ENCODE assay signal across 16 mouse cellular contexts in the genomic region with DNA sequence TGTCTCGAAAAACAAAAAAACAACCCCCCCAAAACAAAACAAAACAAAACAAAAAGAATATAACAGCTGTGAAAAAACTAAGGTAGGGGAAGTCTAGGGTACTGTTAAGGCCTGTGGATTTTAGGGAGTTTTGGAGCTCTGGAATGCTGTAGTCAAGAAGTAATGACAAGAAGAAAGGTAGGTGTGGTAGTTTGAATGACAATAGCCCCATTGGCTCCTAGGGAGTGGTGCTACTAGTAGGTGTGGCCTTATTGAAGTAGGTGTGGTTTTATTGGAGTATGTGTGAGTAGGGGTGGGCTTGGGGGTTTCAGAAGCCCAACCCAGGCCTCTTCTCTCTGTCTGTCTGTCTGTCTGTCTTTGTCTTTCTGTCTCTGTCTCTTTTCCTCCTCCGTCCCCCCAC.
"Had no signal": no experiment of that assay in that cellular context is flagged by ENCODE, and none has a peak within 500 bp of the region (broad histone marks: within the 10 kb centered on the region; RNA-seq: fewer than 3 reads in every experiment).

No protein-coding gene starts in this region.

- H3K27ac ChIP-seq: midbrain, embryonic 10.5 days; midbrain, embryonic 12.5 days; neural tube, embryonic 13.5 days; stomach, embryonic 15.5 days; stomach, postnatal 0 days had no signal

- DNase-seq: lung, adult 18-20 months; lung, embryonic 14.5 days; lung, postnatal 10 days; lung, postnatal 4 days; midbrain, embryonic 14.5 days; right cerebral cortex, postnatal 14 days; thymus, adult 2 months; thymus, postnatal 25 days; thymus, postnatal 4 days had no signal

- ATAC-seq: midbrain, embryonic 16.5 days had no signal

- H3K4me3 ChIP-seq: midbrain, embryonic 10.5 days; midbrain, embryonic 12.5 days; myocyte; neural tube, embryonic 13.5 days; stomach, embryonic 15.5 days had no signal

- H3K9ac ChIP-seq: lung, embryonic 14.5 days; midbrain, embryonic 12.5 days; neural tube, embryonic 13.5 days; stomach, embryonic 15.5 days had no signal

- H3K9me3 ChIP-seq: midbrain, embryonic 10.5 days; midbrain, embryonic 12.5 days; neural tube, embryonic 13.5 days; stomach, embryonic 15.5 days had no signal

- H3K4me2 ChIP-seq: lung, embryonic 14.5 days; midbrain, embryonic 12.5 days; neural tube, embryonic 13.5 days; stomach, embryonic 15.5 days had no signal

- H3K36me3 ChIP-seq: midbrain, embryonic 10.5 days; midbrain, embryonic 12.5 days; neural tube, embryonic 13.5 days; stomach, embryonic 15.5 days had no signal

- H3K27me3 ChIP-seq: midbrain, embryonic 12.5 days; neural tube, embryonic 13.5 days; stomach, embryonic 15.5 days had no signal

- H3K4me1 ChIP-seq: midbrain, embryonic 10.5 days; midbrain, embryonic 12.5 days; neural tube, embryonic 13.5 days; stomach, embryonic 15.5 days had no signal
